Mouse (Mus musculus): ENCODE data around the gene Gpatch3.

GRCm38 (mm10) chr4:133583690-133584058 lies 9.1 kb downstream of the Gpatch3 start:
- TF ChIP-seq CTCF (IDR thresholded peaks at IDR 0.05; ENCODE audit: borderline replicate concordance, insufficient read depth, low read length) (no peak), POLR2A (IDR thresholded peaks at IDR 0.05; ENCODE audit: low read depth, low read length) (no peak)

Data from embryonic fibroblast, embryonic 13.5 days (primary cell).